Comparison of ENCODE assay signal across 12 mouse cellular contexts in the genomic region with DNA sequence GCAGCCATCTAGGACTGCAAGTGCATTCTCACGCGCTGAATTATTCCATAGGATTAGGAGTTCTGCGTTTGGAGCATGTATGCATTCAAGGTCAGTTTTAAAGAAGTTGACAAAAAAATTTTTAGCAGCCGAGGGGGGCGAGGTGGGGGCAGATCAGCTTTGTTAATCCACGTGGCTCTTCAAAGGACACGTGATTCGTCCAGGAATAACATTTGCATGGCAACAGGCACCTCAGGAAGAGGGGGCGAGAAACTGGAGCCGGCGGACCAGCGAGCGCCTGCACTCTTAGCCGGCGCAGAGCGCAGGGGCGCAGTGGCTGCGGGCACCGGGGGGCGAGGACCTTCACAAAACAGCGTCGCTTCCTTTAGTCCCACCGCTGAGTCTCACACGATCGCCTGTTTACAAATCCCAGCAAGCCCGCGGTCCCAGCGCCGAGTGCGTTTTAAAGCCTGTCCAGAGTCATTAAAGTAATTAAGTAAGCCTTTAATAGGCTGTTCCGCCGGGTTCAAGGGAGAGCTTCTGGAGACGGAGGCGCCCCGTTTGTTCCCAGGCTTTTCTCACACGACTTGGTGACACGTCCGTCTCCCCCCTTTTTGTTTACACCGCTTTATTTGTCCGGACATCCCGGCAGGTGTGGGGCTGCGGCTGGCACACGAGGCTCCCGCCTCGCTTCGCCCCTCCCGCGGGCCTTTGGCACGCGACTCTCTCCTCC. TPM values are rescaled to one million over a fixed set of nuclear protein-coding genes. Genes with fewer than 3 reads are reported as not detected.
DNase-seq lines count a peak whose midpoint lies in the region; ATAC-seq and TF ChIP-seq lines count a peak whose summit lies in the region.
"Had no signal": no experiment of that assay in that cellular context is flagged by ENCODE, and none has a peak within 500 bp of the region (broad histone marks: within the 10 kb centered on the region; RNA-seq: fewer than 3 reads in every experiment).

A gene (minus strand): TSS at position 491 of the 712 bp plus-strand sequence.

- peaks cover 99% of the 10 kb centered on the region for H3K27me3 ChIP-seq in heart, embryonic 13.5 days (replicated peaks)
- peaks cover 84% of the 10 kb centered on the region for H3K27me3 ChIP-seq in midbrain, embryonic 11.5 days (ENCODE audit: control insufficient read depth, insufficient read depth, low read length)
- no peaks in the 10 kb centered on the region; the same call in 1 of the 2 replicates for H3K27me3 ChIP-seq in cerebellum, adult 2 months (ENCODE audit: control insufficient read depth, insufficient read depth, low read length)

- no peak within 1 kb of the TSS for H3K27ac ChIP-seq in heart, embryonic 13.5 days (replicated peaks)
- no peak within 1 kb of the TSS for H3K27ac ChIP-seq in midbrain, embryonic 11.5 days (ENCODE audit: low read depth, low read length)
- no peak within 1 kb of the TSS for H3K27ac ChIP-seq in cerebellum, adult 2 months (ENCODE audit: insufficient read depth, low read length)

- no peak for TF ChIP-seq CTCF in brain, embryonic 14.5 days (IDR thresholded peaks at IDR 0.05; ENCODE audit: borderline replicate concordance, extremely low read depth, insufficient read depth, insufficient read length)
- TF ChIP-seq CTCF in cerebellum, adult 2 months (IDR thresholded peaks at IDR 0.05; ENCODE audit: borderline replicate concordance, insufficient read depth, low read depth, low read length): no peak

- H3K4me1 ChIP-seq in heart, embryonic 13.5 days: peaks cover 24% of the 10 kb centered on the region
- H3K4me1 ChIP-seq in midbrain, embryonic 11.5 days (ENCODE audit: control insufficient read depth, insufficient read depth, low read length): peaks cover 12% of the 10 kb centered on the region
- no peaks in the 10 kb centered on the region for H3K4me1 ChIP-seq in cerebellum, adult 2 months (ENCODE audit: control insufficient read depth, insufficient read depth, low read length)

- no peaks in the 10 kb centered on the region for H3K36me3 ChIP-seq in heart, embryonic 13.5 days
- H3K36me3 ChIP-seq in midbrain, embryonic 11.5 days (ENCODE audit: control insufficient read depth, insufficient read depth, low read length): no peaks in the 10 kb centered on the region

- peak within 1 kb of the TSS; percentile 30 for H3K4me3 ChIP-seq in heart, embryonic 13.5 days
- H3K4me3 ChIP-seq in midbrain, embryonic 11.5 days (ENCODE audit: low read depth, low read length): peak within 1 kb of the TSS; percentile 28
- H3K4me3 ChIP-seq in cerebellum, adult 2 months (replicated peaks; ENCODE audit: insufficient read depth, low read depth, low read length): no peak within 1 kb of the TSS

- DNase-seq in heart, adult 18-20 months: peak; percentile 11 to 13
- no peak for DNase-seq in heart, postnatal 4 days
- DNase-seq in brain, embryonic 14.5 days (ENCODE audit: low read depth): peak; percentile 87
- DNase-seq in midbrain, embryonic 11.5 days (ENCODE audit: low spot score, missing footprints): peak; percentile 94
- DNase-seq in left cerebral cortex, adult 18-20 months (ENCODE audit: low spot score in 2 of 2): no peak
- no peak for DNase-seq in cerebellum, adult 2 months
- no peak for DNase-seq in right cerebral cortex, postnatal 4 days
- DNase-seq: B cell, adult 2 months; kidney, adult 8-10 months had no signal

- H3K9ac ChIP-seq in heart, embryonic 13.5 days: no peak within 1 kb of the TSS
- H3K9ac ChIP-seq in midbrain, embryonic 11.5 days (ENCODE audit: low read length): peak within 1 kb of the TSS; percentile 20; the same call in 1 of the 2 replicates

- WGBS in heart, embryonic 13.5 days: under 1% methylated on average over 50 of the region's 50 CpGs
- WGBS in midbrain, embryonic 11.5 days: under 1% methylated on average over 50 of the region's 50 CpGs
- WGBS in cerebellum, adult 2 months: under 1% methylated on average over 50 of the region's 50 CpGs

- H3K9me3 ChIP-seq in heart, embryonic 13.5 days: no peaks in the 10 kb centered on the region
- no peaks in the 10 kb centered on the region for H3K9me3 ChIP-seq in midbrain, embryonic 11.5 days (ENCODE audit: control insufficient read depth, low read length)

- no peak for TF ChIP-seq POLR2A in brain, embryonic 14.5 days (IDR thresholded peaks at IDR 0.05; ENCODE audit: borderline replicate concordance, extremely low read depth, insufficient read depth, insufficient read length, poor library complexity, severe bottlenecking)
- no peak for TF ChIP-seq POLR2A in cerebellum, adult 2 months (IDR thresholded peaks at IDR 0.05; ENCODE audit: borderline replicate concordance, insufficient read depth, low read length)

- H3K4me2 ChIP-seq in heart, embryonic 13.5 days: peak within 1 kb of the TSS; percentile 54
- peak within 1 kb of the TSS; percentile 41 for H3K4me2 ChIP-seq in midbrain, embryonic 11.5 days

- ATAC-seq in heart, embryonic 13.5 days (ENCODE audit: extremely low read depth, insufficient number of reproducible peaks, low FRiP score, low TSS enrichment): no peak
- peak; percentile 54 for ATAC-seq in midbrain, embryonic 11.5 days (ENCODE audit: low FRiP score)

RNA-seq across cellular contexts. Expression of the gene that starts here (rescaled TPM):
- 1 to 10 TPM; 1.5 to 3.4 TPM for total RNA-seq in heart, adult 18-20 months (2021)
- total RNA-seq in heart, postnatal 4 days (2021): not detected
- polyA plus RNA-seq in brain, embryonic 14.5 days (2012; rRNA removed): 3.7 and 7.2 TPM in 2 replicates
- polyA plus RNA-seq in heart, embryonic 13.5 days (2015; fragmentation: Nextera tagmentation; extraction: Ambion mirVana): not detected in 2 replicates
- polyA plus RNA-seq in midbrain, embryonic 11.5 days (2014; fragmentation: Nextera tagmentation; extraction: Ambion mirVana): 48.9 and 49.0 TPM in 2 replicates
- total RNA-seq in left cerebral cortex, adult 18-20 months (2021): not detected
- not detected in 2 replicates for polyA plus RNA-seq in cerebellum, adult 2 months (2012; rRNA removed)
- total RNA-seq: adrenal gland, adult 2 months had no signal
- polyA plus RNA-seq: urinary bladder, adult 2 months had no signal

Comparison
In these comparisons a context has a peak if more than half of its experiments do, and no peak if none do; other contexts are left out.
1. DNase-seq: peak in heart, adult 18-20 months (2 of 2), brain, embryonic 14.5 days (single experiment) and midbrain, embryonic 11.5 days (single experiment); none in heart, postnatal 4 days (single experiment), left cerebral cortex, adult 18-20 months (0 of 2), cerebellum, adult 2 months (0 of 2) and right cerebral cortex, postnatal 4 days (single experiment).